Mouse (Mus musculus) liver, embryonic 14.5 days (tissue): Measurements from ENCODE around the gene Depdc5.

Experiments
- CTCF ChIP-seq: IDR thresholded peaks from 2 replicates; pipeline ENCODE4 v1.5.1; 2016; ENCODE audit warnings: antibody characterized with exemption, low read depth, control low read depth
- EP300 ChIP-seq: IDR thresholded peaks from 2 replicates; pipeline ENCODE4 v1.6.1; 2016; ENCODE audit warnings: antibody characterized with exemption, low read depth

DNA sequence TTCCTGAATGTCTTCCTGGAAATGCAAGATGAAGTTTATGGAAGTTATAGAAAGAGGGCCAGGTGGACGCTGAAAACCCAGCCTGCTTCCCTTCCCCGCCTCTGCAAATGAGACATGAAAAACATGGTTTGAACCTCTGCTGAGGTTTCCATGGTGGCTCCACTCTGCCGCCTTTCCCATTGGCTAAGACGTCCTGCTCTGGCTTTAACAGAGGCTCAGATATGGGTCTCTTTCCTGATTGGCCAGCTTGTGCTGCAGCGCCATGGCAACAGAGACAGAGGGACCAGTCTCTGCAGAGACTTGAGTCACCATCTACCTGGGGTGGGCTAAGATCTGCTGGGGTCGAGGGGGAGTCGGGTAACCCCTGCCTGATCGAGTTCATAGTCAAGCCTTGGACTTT, 143.2 kb downstream of the Depdc5 start:
- TF ChIP-seq CTCF (no peak), EP300 (no peak)
